Mouse (Mus musculus) CH12.LX (cell line): ENCODE results near the gene Zfp664. TPM values are rescaled to one million over a fixed set of nuclear protein-coding genes. Genes with fewer than 3 reads are reported as not detected.

ENCODE experiments used
- DNase-seq: peaks from one replicate; pipeline ENCODE4 v3.0.0-alpha.2; 2013; ENCODE audit errors: extremely low read depth
- H3K27ac ChIP-seq: 2 replicates; pipeline ENCODE4 v1.5.1; 2012; ENCODE audit warnings: low read depth, mild to moderate bottlenecking, control low read depth, moderate library complexity; ENCODE audit not compliant: insufficient read depth
- H3K27me3 ChIP-seq: replicated peaks from 2 replicates; pipeline ENCODE3; 2012; ENCODE audit warnings: inconsistent platforms
- H3K36me3 ChIP-seq, 2 experiments: replicated peaks in 1 of 2; 2 replicates each; pipeline versions ENCODE3 to v1.6.1; 2012; ENCODE audit warnings: inconsistent platforms in 1 of 2, low read length in 1 of 2, mild to moderate bottlenecking in 1 of 2, mixed read lengths in 1 of 2, moderate library complexity in 1 of 2; ENCODE audit not compliant: control insufficient read depth in 1 of 2, insufficient read depth in 1 of 2
- H3K4me1 ChIP-seq, 2 experiments: 2 replicates each; pipeline ENCODE4 v1.6.1; 2012; ENCODE audit warnings: inconsistent platforms in 1 of 2, moderate library complexity in 1 of 2; ENCODE audit not compliant: insufficient read depth in 2 of 2, control insufficient read depth in 1 of 2
- H3K4me2 ChIP-seq: 2 replicates; pipeline ENCODE4 v1.6.1; 2012; ENCODE audit warnings: low read depth, mild to moderate bottlenecking, control low read depth; ENCODE audit not compliant: poor library complexity, insufficient read depth, severe bottlenecking
- H3K4me3 ChIP-seq, 3 experiments: fragments of 150-350 bp in 1 of 3; sonication (generic) in 1 of 3; replicated peaks in 1 of 3; 2 replicates each; pipeline versions ENCODE3 to v1.5.1; 2011 to 2012; ENCODE audit warnings: low read depth in 2 of 3, low read length in 2 of 3, mild to moderate bottlenecking in 2 of 3, moderate library complexity in 2 of 3, control low read depth in 1 of 3, improper control_type of control experiment in 1 of 3, inconsistent platforms in 1 of 3, mixed read lengths in 1 of 3; ENCODE audit not compliant: poor library complexity in 1 of 3
- H3K79me2 ChIP-seq: replicated peaks from 2 replicates; pipeline ENCODE4 v1.6.1; 2012; ENCODE audit warnings: mild to moderate bottlenecking, moderate library complexity; ENCODE audit not compliant: control insufficient read depth, poor library complexity, insufficient read depth, severe bottlenecking; ENCODE audit errors: extremely low read depth
- H3K9ac ChIP-seq: 2 replicates; pipeline ENCODE4 v1.6.1; 2012; ENCODE audit warnings: low read depth, mild to moderate bottlenecking, control low read depth, moderate library complexity; ENCODE audit not compliant: insufficient read depth
- H3K9me3 ChIP-seq: replicated peaks from 2 replicates; pipeline ENCODE3; 2012; ENCODE audit warnings: low read length, inconsistent platforms, mixed read lengths
- BHLHE40 ChIP-seq: IDR thresholded peaks from 2 replicates; pipeline ENCODE4 v1.6.1; 2011; ENCODE audit warnings: mild to moderate bottlenecking, low read depth, low read length, improper control_type of control experiment
- CHD1 ChIP-seq: IDR thresholded peaks from 2 replicates; pipeline ENCODE4 v1.6.1; 2012; ENCODE audit warnings: low read depth, low read length, improper control_type of control experiment, inconsistent platforms
- CHD2 ChIP-seq: IDR thresholded peaks from 2 replicates; pipeline ENCODE4 v1.6.1; 2011; ENCODE audit warnings: low read length, improper control_type of control experiment
- CTCF ChIP-seq, 2 experiments: IDR thresholded peaks in 1 of 2; conservative IDR thresholded peaks in 1 of 2; 2 replicates each; pipeline ENCODE4 v1.5.1; 2011 to 2012; ENCODE audit warnings: low read depth in 2 of 2, low read length in 2 of 2, improper control_type of control experiment in 1 of 2, inconsistent platforms in 1 of 2, mild to moderate bottlenecking in 1 of 2, moderate library complexity in 1 of 2
- E2F4 ChIP-seq: IDR thresholded peaks from 2 replicates; pipeline ENCODE4 v1.6.1; 2011; ENCODE audit warnings: low read depth, low read length, improper control_type of control experiment; ENCODE audit not compliant: insufficient replicate concordance
- ELF1 ChIP-seq: IDR thresholded peaks from 2 replicates; pipeline ENCODE4 v1.6.1; 2014; ENCODE audit warnings: low read depth, mild to moderate bottlenecking, inconsistent platforms, low read length, improper control_type of control experiment
- EP300 ChIP-seq: IDR thresholded peaks from 2 replicates; pipeline ENCODE4 v1.6.1; 2011; ENCODE audit warnings: low read length, improper control_type of control experiment
- ETS1 ChIP-seq: conservative IDR thresholded peaks from 2 replicates; pipeline ENCODE4 v1.6.1; 2012; ENCODE audit warnings: low read depth, mild to moderate bottlenecking, inconsistent platforms, low read length, improper control_type of control experiment, moderate library complexity
- GABPA ChIP-seq: IDR thresholded peaks from 2 replicates; pipeline ENCODE4 v1.6.1; 2012; ENCODE audit warnings: low read depth, low read length, improper control_type of control experiment, inconsistent platforms; ENCODE audit not compliant: insufficient replicate concordance
- HCFC1 ChIP-seq: IDR thresholded peaks from 2 replicates; pipeline ENCODE4 v1.6.1; 2012; ENCODE audit warnings: low read depth, mild to moderate bottlenecking, inconsistent platforms, low read length, improper control_type of control experiment
- IRF4 ChIP-seq: IDR thresholded peaks from 2 replicates; pipeline ENCODE4 v1.6.1; 2014; ENCODE audit warnings: low read depth, mild to moderate bottlenecking, inconsistent platforms, low read length, improper control_type of control experiment
- JUN ChIP-seq: IDR thresholded peaks from 2 replicates; pipeline ENCODE4 v1.6.1; 2011; ENCODE audit warnings: low read depth, mild to moderate bottlenecking, low read length, improper control_type of control experiment, moderate library complexity; ENCODE audit not compliant: insufficient read depth
- JUND ChIP-seq: conservative IDR thresholded peaks from 2 replicates; pipeline ENCODE4 v1.6.1; 2011; ENCODE audit warnings: low read depth, low read length, improper control_type of control experiment
- KAT2A ChIP-seq: IDR thresholded peaks from 2 replicates; pipeline ENCODE4 v1.6.1; 2012; ENCODE audit warnings: low read length, improper control_type of control experiment, inconsistent platforms; ENCODE audit not compliant: insufficient replicate concordance
- MAX ChIP-seq: IDR thresholded peaks from 2 replicates; pipeline ENCODE4 v1.6.1; 2011; ENCODE audit warnings: low read length, improper control_type of control experiment
- MXI1 ChIP-seq: IDR thresholded peaks from 2 replicates; pipeline ENCODE4 v1.6.1; 2011; ENCODE audit warnings: mild to moderate bottlenecking, low read depth, low read length, improper control_type of control experiment
- MYC ChIP-seq: IDR thresholded peaks from 2 replicates; pipeline ENCODE4 v1.6.1; 2011; ENCODE audit warnings: low read depth, mild to moderate bottlenecking, improper control_type of control experiment, low read length
- NELFE ChIP-seq: IDR thresholded peaks from 2 replicates; pipeline ENCODE4 v1.6.1; 2011; ENCODE audit warnings: low read depth, low read length, improper control_type of control experiment
- NRF1 ChIP-seq: IDR thresholded peaks from 2 replicates; pipeline ENCODE4 v1.6.1; 2014; ENCODE audit warnings: low read depth, mild to moderate bottlenecking, inconsistent platforms, low read length, improper control_type of control experiment, moderate library complexity
- PAX5 ChIP-seq: IDR thresholded peaks from 2 replicates; pipeline ENCODE4 v1.6.1; 2012; ENCODE audit warnings: low read length, inconsistent platforms, mixed read lengths
- POLR2A ChIP-seq: IDR thresholded peaks from 2 replicates; pipeline ENCODE4 v1.6.1; 2011; ENCODE audit warnings: low read depth, mild to moderate bottlenecking, improper control_type of control experiment, low read length
- POLR2AphosphoS2 ChIP-seq: IDR thresholded peaks from 2 replicates; pipeline ENCODE4 v1.6.1; 2011; ENCODE audit warnings: low read depth, low read length, improper control_type of control experiment
- RCOR1 ChIP-seq: conservative IDR thresholded peaks from 2 replicates; pipeline ENCODE4 v1.6.1; 2012; ENCODE audit warnings: low read depth, mild to moderate bottlenecking, inconsistent platforms, low read length, improper control_type of control experiment
- SIN3A ChIP-seq: IDR thresholded peaks from 2 replicates; pipeline ENCODE4 v1.6.1; 2012; ENCODE audit warnings: low read length, improper control_type of control experiment, inconsistent platforms
- SMC3 ChIP-seq: IDR thresholded peaks from 2 replicates; pipeline ENCODE4 v1.6.1; 2011; ENCODE audit warnings: low read depth, low read length, improper control_type of control experiment
- TBP ChIP-seq: conservative IDR thresholded peaks from 2 replicates; pipeline ENCODE4 v1.6.1; 2011; ENCODE audit warnings: low read depth, low read length, improper control_type of control experiment
- TCF12 ChIP-seq: IDR thresholded peaks from 2 replicates; pipeline ENCODE4 v1.6.1; 2014; ENCODE audit warnings: low read depth, mild to moderate bottlenecking, inconsistent platforms, low read length, improper control_type of control experiment
- UBTF ChIP-seq: IDR thresholded peaks from 2 replicates; pipeline ENCODE4 v1.6.1; 2012; ENCODE audit warnings: low read depth, mild to moderate bottlenecking, inconsistent platforms, low read length, improper control_type of control experiment, moderate library complexity
- USF1 ChIP-seq: IDR thresholded peaks from 2 replicates; pipeline ENCODE4 v1.6.1; 2014; ENCODE audit warnings: low read depth, mild to moderate bottlenecking, inconsistent platforms, low read length, improper control_type of control experiment
- USF2 ChIP-seq: conservative IDR thresholded peaks from 2 replicates; pipeline ENCODE4 v1.6.1; 2011; ENCODE audit warnings: low read depth, low read length, improper control_type of control experiment
- ZKSCAN1 ChIP-seq: IDR thresholded peaks from 2 replicates; pipeline ENCODE4 v1.6.1; 2012; ENCODE audit warnings: low read depth, inconsistent platforms, low read length, improper control_type of control experiment, borderline replicate concordance
- ZMIZ1 ChIP-seq: IDR thresholded peaks from 2 replicates; pipeline ENCODE4 v1.6.1; 2012; ENCODE audit warnings: low read depth, mild to moderate bottlenecking, inconsistent platforms, low read length, improper control_type of control experiment
- dilution Hi-C: fragments of 300-500 bp; cut with MboI; formaldehyde crosslinking; loops from 2 replicates; pipeline ENCODE4 v1.14.3; 2020; ENCODE audit warnings: low sequenced_read_pairs; ENCODE audit not compliant: extremely low pct_unique_long_range_greater_than_20kb, extremely low pct_ligation_motif_present
- in situ Hi-C: fragments of 300-500 bp; cut with MboI; formaldehyde crosslinking; loops from 3 replicates; pipeline ENCODE4 v1.14.3; 2019; ENCODE audit warnings: low sequenced_read_pairs, low pct_ligation_motif_present, low pct_unique_long_range_greater_than_20kb, mixed read lengths
- polyA plus RNA-seq: library from polyadenylated mRNA; unstranded; fragments of >175 nt; gene quantifications from 2 replicates; pipeline ENCODE4 v1.2.1, GENCODE M21; 2012; ENCODE audit warnings: low read depth; ENCODE audit not compliant: insufficient read length
- total RNA-seq, 2 experiments: library from RNA; depleted of rRNA; stranded (reverse); fragments of 300-350 nt in 1 of 2; fragments of >200 nt in 1 of 2; gene quantifications; 2 replicates each; pipeline ENCODE4 v1.2.3; 2012 to 2014

The Zfp664 gene
- total and polyA plus RNA-seq, 3 experiments: 7.4 to 14.3 (median 12.3) TPM

GRCm38 (mm10) chr5:124896135-124896534, 33.6 kb downstream of the Zfp664 start:
- no peak for DNase-seq
- no peaks in the 10 kb centered on the region for H3K36me3 ChIP-seq
- in situ Hi-C loops (no loop called here), dilution Hi-C loops (no loop called here)
- no peak overlapping the region for H3K9ac ChIP-seq
- H3K27me3 ChIP-seq: no peaks in the 10 kb centered on the region
- no peaks in the 10 kb centered on the region for H3K9me3 ChIP-seq
- H3K4me2 ChIP-seq: no peak overlapping the region
- no peak overlapping the region for H3K27ac ChIP-seq
- TF ChIP-seq UBTF (no peak), ELF1 (no peak), MXI1 (no peak), EP300 (no peak), NRF1 (no peak), CTCF (conservative IDR thresholded peaks at IDR 0.05 in 1 of 2, IDR thresholded peaks at IDR 0.05 in 1 of 2; ENCODE audit: low read depth in 2 of 2, low read length in 2 of 2) (no peak), HCFC1 (no peak), USF2 (no peak), MYC (no peak), CHD2 (no peak), ZMIZ1 (no peak), SMC3 (no peak), SIN3A (no peak), JUND (no peak), RCOR1 (no peak), BHLHE40 (no peak), TCF12 (no peak), CHD1 (no peak), ZKSCAN1 (no peak)
- no peaks in the 10 kb centered on the region for H3K79me2 ChIP-seq
- peaks cover 0 to 6% of the 10 kb centered on the region in 2 experiments; a peak in 2 of 4 replicates for H3K4me1 ChIP-seq
- no peak overlapping the region for H3K4me3 ChIP-seq

- Histone ChIP-seq H3K79me2 (no peaks in the 10 kb centered on the region), H3K4me1 (peaks cover 0 to 6% of the 10 kb centered on the region in 2 experiments; a peak in 2 of 4 replicates), H3K4me2 (no peak overlapping the region), H3K27me3 (no peaks in the 10 kb centered on the region), H3K27ac (no peak overlapping the region), H3K9me3 (no peaks in the 10 kb centered on the region), H3K36me3 (no peaks in the 10 kb centered on the region), H3K9ac (no peak overlapping the region), H3K4me3 (no peak overlapping the region)
- dilution Hi-C loops: no loop called here
- in situ Hi-C loops: loop anchor here (5.0 to 10.0 kb wide), 3 partner anchors 372 to 475 kb away; partner anchors contain the start of gene Scarb1
- peak; percentile 81 for DNase-seq
- TF ChIP-seq PAX5 (no peak), CHD2 (no peak), RCOR1 (no peak), BHLHE40 (no peak), ZMIZ1 (no peak), MAX (0 out of 2 replicates have a peak, but pooled peaks have one; percentile 26), MYC (no peak), POLR2AphosphoS2 (no peak), NRF1 (no peak), IRF4 (no peak; the same call in 1 of the 2 replicates), POLR2A (no peak), E2F4 (no peak), TBP (no peak), UBTF (no peak), HCFC1 (no peak), TCF12 (no peak), JUN (no peak), SIN3A (no peak), GABPA (no peak), NELFE (peak; percentile 60; the same call in 1 of the 2 replicates), USF1 (no peak), CTCF (conservative IDR thresholded peaks at IDR 0.05 in 1 of 2, IDR thresholded peaks at IDR 0.05 in 1 of 2; ENCODE audit: low read depth in 2 of 2, low read length in 2 of 2) (peak; percentile 93 to 97), ETS1 (no peak), KAT2A (no peak)
Measured at GRCm38 (mm10) chr5:124899945-124900631, 37.6 kb downstream of the Zfp664 start.
